Mouse (Mus musculus) cortical plate, adult 2 months (tissue): ENCODE results near the gene Gli1. TPM values are rescaled to one million over a fixed set of nuclear protein-coding genes. Genes with fewer than 3 reads are reported as not detected.
A peak's percentile ranks its signal among the peaks of the same experiment; 100 is the strongest.

Source experiments
- H3K27ac ChIP-seq: fragments of 200-500 bp; 2 replicates; pipeline ENCODE4 v1.5.1; 2012; ENCODE audit warnings: low read length, control low read depth, inconsistent platforms; ENCODE audit not compliant: insufficient read depth
- H3K4me1 ChIP-seq: fragments of 200-500 bp; 2 replicates; pipeline ENCODE4 v1.6.1; 2011; ENCODE audit warnings: low read length; ENCODE audit not compliant: control insufficient read depth, insufficient read depth
- H3K4me3 ChIP-seq: fragments of 200-500 bp; 2 replicates; pipeline ENCODE4 v1.5.1; 2011; ENCODE audit warnings: mild to moderate bottlenecking, low read length, control low read depth; ENCODE audit not compliant: insufficient read depth
- CTCF ChIP-seq: fragments of 200-500 bp; IDR thresholded peaks from 2 replicates; pipeline ENCODE4 v1.5.1; 2011; ENCODE audit warnings: mild to moderate bottlenecking, control low read depth, low read length; ENCODE audit not compliant: insufficient read depth; ENCODE audit errors: extremely low read depth
- POLR2A ChIP-seq: fragments of 200-500 bp; IDR thresholded peaks from 2 replicates; pipeline ENCODE4 v1.6.1; 2011; ENCODE audit warnings: mild to moderate bottlenecking, low read length, control low read depth; ENCODE audit not compliant: insufficient read depth; ENCODE audit errors: extremely low read depth
- polyA plus RNA-seq: library from polyadenylated mRNA; depleted of rRNA; stranded (reverse); fragments of >200 nt; gene quantifications from 2 replicates; pipeline ENCODE4 v1.2.3, GENCODE M21; 2012; rRNA removed

Gli1 gene
- 2.3 and 2.6 TPM in 2 replicates for polyA plus RNA-seq

- peaks cover 1% of the 10 kb centered on the region; the same call in 1 of the 2 replicates for H3K4me1 ChIP-seq
- peak within 1 kb of the TSS; percentile 19; the same call in 1 of the 2 replicates for H3K4me3 ChIP-seq
- TF ChIP-seq CTCF (peak; percentile 78), POLR2A (no peak)
- no peak within 1 kb of the TSS for H3K27ac ChIP-seq
Observed at GRCm38 (mm10) chr10:127341891-127342639, at the start of gene Gli1. TSS of gene Gli1 (minus strand) at chr10:127341974.

DNA sequence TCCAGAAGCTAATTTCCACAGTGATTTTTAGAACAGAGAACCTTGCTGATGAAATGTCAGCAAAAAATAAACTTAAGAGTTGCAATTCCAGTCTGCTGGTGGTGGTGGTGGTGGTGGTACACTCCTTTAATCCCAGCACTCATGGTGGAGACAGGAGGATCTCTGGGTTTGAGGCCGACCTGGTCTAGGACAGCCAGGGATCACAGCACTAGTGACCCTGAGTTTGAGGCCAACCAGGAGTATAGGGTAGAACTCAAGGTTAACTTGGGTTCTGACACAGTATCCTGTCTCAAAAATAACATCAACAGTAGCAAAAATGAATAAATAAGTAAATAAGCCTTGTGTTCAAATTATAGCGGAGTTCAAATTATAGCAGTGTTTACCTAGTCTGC, 40.0 kb upstream of the Gli1 start:
- TF ChIP-seq CTCF = no peak
- TF ChIP-seq POLR2A = no peak
- no peak overlapping the region for H3K27ac ChIP-seq
- peaks cover 7% of the 10 kb centered on the region for H3K4me1 ChIP-seq
- H3K4me3 ChIP-seq = peak overlapping the region; percentile 94; the same call in 1 of the 2 replicates

- Histone ChIP-seq H3K4me3 (peak overlapping the region; percentile 94), H3K27ac (no peak overlapping the region), H3K4me1 (peaks cover 7% of the 10 kb centered on the region)
- TF ChIP-seq POLR2A (no peak), CTCF (no peak)
Observed at GRCm38 (mm10) chr10:127380767-127381742, 39.3 kb upstream of the Gli1 start.

- Histone ChIP-seq H3K4me1 (peaks cover 4% of the 10 kb centered on the region), H3K27ac (peak within 1 kb of the TSS; percentile 88), H3K4me3 (peak within 1 kb of the TSS; percentile 94)
- TF ChIP-seq CTCF (no peak), POLR2A (peak; percentile 22; the same call in 1 of the 2 replicates)
Observed at GRCm38 (mm10) chr10:127380251-127380691, 38.5 kb upstream of the Gli1 start, which contains the start of gene R3hdm2. TSS of gene R3hdm2 (plus strand) at chr10:127380327.

GRCm38 (mm10) chr10:127379654-127380053, 37.9 kb upstream of the Gli1 start:
- Histone ChIP-seq H3K27ac (no peak overlapping the region), H3K4me3 (peak overlapping the region; percentile 94), H3K4me1 (peaks cover 4% of the 10 kb centered on the region)
- TF ChIP-seq CTCF (no peak), POLR2A (no peak)

GRCm38 (mm10) chr10:127377700-127378099, 35.9 kb upstream of the Gli1 start:
- H3K27ac ChIP-seq = no peak overlapping the region
- peaks cover 3% of the 10 kb centered on the region; the same call in 1 of the 2 replicates for H3K4me1 ChIP-seq
- TF ChIP-seq POLR2A (no peak), CTCF (no peak)
- no peak overlapping the region for H3K4me3 ChIP-seq

DNA sequence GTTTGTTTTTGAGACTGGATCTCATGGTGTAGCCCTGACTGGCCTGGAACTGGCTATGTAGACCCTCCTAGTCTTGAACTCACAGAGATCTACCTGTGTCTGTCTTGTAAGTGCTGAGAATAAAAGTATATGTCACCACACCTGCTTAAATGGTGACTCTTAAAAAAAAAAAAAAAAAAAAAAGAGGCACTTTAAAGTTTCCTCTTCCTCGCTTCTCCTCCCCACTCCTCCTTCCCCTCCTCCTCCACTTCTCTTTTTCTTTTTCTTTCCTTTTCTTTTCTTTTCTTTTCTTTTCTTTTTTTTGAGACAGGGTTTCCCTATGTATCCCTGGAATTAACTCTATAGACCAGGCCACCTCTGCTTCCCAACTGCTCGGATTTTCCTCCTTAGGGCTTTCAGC, 29.2 kb upstream of the Gli1 start:
- no peak for TF ChIP-seq CTCF
- TF ChIP-seq POLR2A = no peak
- peaks cover 2% of the 10 kb centered on the region; the same call in 1 of the 2 replicates for H3K4me1 ChIP-seq
- no peak overlapping the region for H3K4me3 ChIP-seq
- H3K27ac ChIP-seq = no peak overlapping the region

DNA sequence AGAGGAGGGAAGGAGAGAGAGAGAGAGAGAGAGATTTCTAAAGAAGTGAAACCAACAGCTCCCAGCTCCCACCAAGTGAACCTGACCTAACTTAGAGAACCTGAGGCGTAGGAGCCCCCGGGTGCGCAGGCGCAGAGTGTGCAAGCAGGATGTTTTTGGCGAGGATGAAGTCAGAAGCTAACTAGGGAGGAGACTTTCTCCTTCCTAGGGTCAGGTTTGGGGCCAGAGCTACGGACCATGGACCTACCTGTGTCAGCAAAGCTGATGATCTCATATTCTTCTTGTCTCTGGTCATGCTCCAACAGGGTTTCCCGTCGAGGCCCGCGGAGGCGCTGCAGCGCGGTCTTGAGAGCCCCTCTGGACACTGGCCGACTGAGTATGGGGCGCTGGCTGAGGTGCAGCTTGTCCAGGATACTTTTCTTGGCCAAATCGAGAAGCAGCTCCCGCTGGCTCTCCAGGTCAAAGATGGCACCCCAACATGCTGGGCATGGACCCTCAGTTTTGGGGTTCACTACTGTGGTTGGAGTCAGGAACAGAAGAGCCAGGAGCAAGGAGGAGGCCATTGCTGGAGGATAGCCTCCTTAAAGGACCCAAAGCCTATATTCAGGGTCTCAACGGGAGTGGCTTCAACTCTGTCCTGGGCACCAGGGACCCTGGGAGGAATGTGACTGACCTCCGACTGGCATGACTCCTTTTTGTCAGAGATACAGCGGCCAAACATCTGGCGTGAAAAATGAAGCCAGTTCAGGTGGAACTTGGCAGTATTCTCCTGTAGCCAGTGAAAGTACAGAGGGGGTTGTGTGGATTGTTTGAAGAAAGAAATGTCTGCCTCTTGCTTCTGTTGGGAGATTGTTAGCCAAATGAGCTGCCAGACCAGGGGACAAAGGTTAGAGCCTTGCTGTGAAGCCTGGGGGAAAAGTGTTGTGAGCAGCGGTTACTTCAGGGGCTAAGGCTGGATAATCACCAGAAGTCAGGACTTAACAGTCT, 28.4 kb upstream of the Gli1 start, which contains the start of gene Inhbc:
TSS of gene Inhbc (minus strand) at position 598 of the 987 bp plus-strand sequence.
- TF ChIP-seq POLR2A = no peak
- TF ChIP-seq CTCF = no peak
- no peak within 1 kb of the TSS for H3K27ac ChIP-seq
- no peak within 1 kb of the TSS for H3K4me3 ChIP-seq
- peaks cover 2% of the 10 kb centered on the region; the same call in 1 of the 2 replicates for H3K4me1 ChIP-seq

DNA sequence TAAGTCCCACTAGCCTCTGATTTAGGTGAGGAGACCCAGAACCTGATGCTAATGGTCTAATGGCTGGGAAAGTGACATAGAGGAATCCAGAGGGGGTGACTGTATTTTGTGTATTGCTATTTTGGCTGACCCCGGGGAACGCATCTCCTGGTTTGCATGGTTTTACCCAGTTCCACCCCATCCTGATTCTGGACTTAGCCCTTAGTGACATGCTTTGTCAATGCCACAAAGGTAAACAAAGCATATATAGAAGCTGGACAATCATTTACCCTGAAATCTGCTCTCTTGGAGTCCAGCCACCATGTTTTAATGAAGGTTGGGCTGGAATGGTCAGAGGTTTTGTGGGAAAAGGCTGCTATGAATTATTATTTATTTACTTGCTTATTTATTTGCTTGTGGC, 26.5 kb upstream of the Gli1 start:
- no peak overlapping the region for H3K4me3 ChIP-seq
- no peak overlapping the region for H3K27ac ChIP-seq
- TF ChIP-seq POLR2A = no peak
- no peak for TF ChIP-seq CTCF
- H3K4me1 ChIP-seq = peaks cover 2% of the 10 kb centered on the region; the same call in 1 of the 2 replicates
